Mouse (Mus musculus) kidney, embryonic 16.5 days (tissue): Measurements from ENCODE around the gene Mag. TPM values are rescaled to one million over a fixed set of nuclear protein-coding genes. Genes with fewer than 3 reads are reported as not detected.
"Not testable (repeated sequence)": the region's sequence is repeated elsewhere in the genome, so short reads cannot be mapped to it uniquely, and the experiment has no call there.

Experiments used
- ATAC-seq: fragments of 200-750 bp; cut with Nextera tagmentation; 2 replicates; pipeline ENCODE4 v1.8.0; 2017; ENCODE audit warnings: moderate TSS enrichment; ENCODE audit not compliant: low FRiP score, low TSS enrichment
- H3K27ac ChIP-seq: fragments of 300-500 bp; sonication (generic); 2 replicates; pipeline ENCODE4 v1.5.1; 2014; ENCODE audit warnings: low read length
- H3K27me3 ChIP-seq: fragments of 300-500 bp; sonication (generic); 2 replicates; pipeline ENCODE4 v1.6.1; 2014; ENCODE audit warnings: low read length, control low read depth, mixed read lengths; ENCODE audit not compliant: insufficient read depth
- H3K36me3 ChIP-seq: fragments of 300-500 bp; sonication (generic); 2 replicates; pipeline ENCODE4 v1.6.1; 2014; ENCODE audit warnings: low read length, control low read depth, mixed read lengths; ENCODE audit not compliant: insufficient read depth
- H3K4me1 ChIP-seq: fragments of 300-500 bp; sonication (generic); 2 replicates; pipeline ENCODE4 v1.6.1; 2014; ENCODE audit warnings: low read length, control low read depth, mixed read lengths; ENCODE audit not compliant: insufficient read depth
- H3K4me2 ChIP-seq: fragments of 300-500 bp; sonication (generic); replicated peaks from 2 replicates; pipeline ENCODE4 v1.6.1; 2014; ENCODE audit warnings: low read depth, low read length
- H3K4me3 ChIP-seq: fragments of 300-500 bp; sonication (generic); 2 replicates; pipeline ENCODE4 v1.5.1; 2014; ENCODE audit warnings: mild to moderate bottlenecking, low read length
- H3K9ac ChIP-seq: fragments of 300-500 bp; sonication (generic); replicated peaks from 2 replicates; pipeline ENCODE4 v1.6.1; 2014; ENCODE audit warnings: low read length
- H3K9me3 ChIP-seq: fragments of 300-500 bp; sonication (generic); 2 replicates; pipeline ENCODE4 v1.6.1; 2016; ENCODE audit warnings: low read length, control low read depth
- WGBS: fragments of 180-500 bp; shearing (Covaris S2); extraction: QIAGEN DNeasy Blood & Tissue Kit; methylation state at CpG from one replicate; pipeline ENCODE4 v1.1.7; 2014; 5-methylcytosine and 5-hydroxymethylcytosine counted together
- polyA plus RNA-seq: library from polyadenylated mRNA; unstranded; fragments of >200 nt; fragmentation: Nextera tagmentation; extraction: Ambion mirVana; gene quantifications from 2 replicates; pipeline ENCODE4 v1.2.1, GENCODE M21; 2015

The Mag gene
- polyA plus RNA-seq, 1 experiment from 2014 or later: 0.74 TPM

- H3K27ac ChIP-seq: no peak within 1 kb of the TSS
- H3K36me3 ChIP-seq: peaks cover 10% of the 10 kb centered on the region
- H3K9ac ChIP-seq: no peak within 1 kb of the TSS
- H3K27me3 ChIP-seq: no peaks in the 10 kb centered on the region
- H3K4me3 ChIP-seq: no peak within 1 kb of the TSS
- H3K4me2 ChIP-seq: no peak within 1 kb of the TSS
- no peak for ATAC-seq
- no peaks in the 10 kb centered on the region for H3K4me1 ChIP-seq
- H3K9me3 ChIP-seq: no peaks in the 10 kb centered on the region
- WGBS: 71% methylated on average over 9 of the region's 9 CpGs
Measured at GRCm38 (mm10) chr7:30943909-30944635, 29.4 kb upstream of the Mag start, which contains the start of gene Hamp. Gene Hamp (minus strand): TSS chr7:30944032.

GRCm38 (mm10) chr7:30942365-30942764, 27.7 kb upstream of the Mag start:
- H3K4me2 ChIP-seq, H3K27ac ChIP-seq, ATAC-seq, H3K4me1 ChIP-seq, H3K9me3 ChIP-seq, H3K27me3 ChIP-seq, H3K9ac ChIP-seq, H3K4me3 ChIP-seq, H3K36me3 ChIP-seq: not testable (repeated sequence)
- WGBS: 46% methylated on average over 3 of the region's 3 CpGs

DNA sequence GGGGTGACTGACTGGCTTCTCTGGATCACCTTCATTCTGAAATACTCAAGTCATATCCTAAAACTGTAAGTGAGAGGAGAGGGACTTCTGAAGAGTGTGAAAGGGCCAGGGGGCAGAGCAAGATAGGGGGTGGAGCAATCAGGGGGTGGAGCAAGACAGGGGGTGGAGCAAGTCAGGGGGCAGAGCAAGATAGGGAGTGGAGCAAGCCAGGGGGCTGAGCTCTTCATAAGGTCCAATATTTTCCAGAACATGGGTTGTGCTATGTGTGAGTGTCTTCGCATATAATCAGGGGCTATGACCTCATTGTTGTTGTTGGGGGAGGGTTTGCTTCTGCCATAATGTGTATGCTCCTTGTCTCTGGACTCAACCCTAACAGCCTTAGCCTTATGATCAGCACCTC, 25.4 kb upstream of the Mag start:
- not testable (repeated sequence) for H3K4me1 ChIP-seq, H3K27me3 ChIP-seq, H3K4me2 ChIP-seq, H3K27ac ChIP-seq, H3K9ac ChIP-seq, H3K4me3 ChIP-seq, H3K9me3 ChIP-seq, H3K36me3 ChIP-seq, ATAC-seq
- WGBS: 88% methylated on average over 1 of the region's 1 CpGs

DNA sequence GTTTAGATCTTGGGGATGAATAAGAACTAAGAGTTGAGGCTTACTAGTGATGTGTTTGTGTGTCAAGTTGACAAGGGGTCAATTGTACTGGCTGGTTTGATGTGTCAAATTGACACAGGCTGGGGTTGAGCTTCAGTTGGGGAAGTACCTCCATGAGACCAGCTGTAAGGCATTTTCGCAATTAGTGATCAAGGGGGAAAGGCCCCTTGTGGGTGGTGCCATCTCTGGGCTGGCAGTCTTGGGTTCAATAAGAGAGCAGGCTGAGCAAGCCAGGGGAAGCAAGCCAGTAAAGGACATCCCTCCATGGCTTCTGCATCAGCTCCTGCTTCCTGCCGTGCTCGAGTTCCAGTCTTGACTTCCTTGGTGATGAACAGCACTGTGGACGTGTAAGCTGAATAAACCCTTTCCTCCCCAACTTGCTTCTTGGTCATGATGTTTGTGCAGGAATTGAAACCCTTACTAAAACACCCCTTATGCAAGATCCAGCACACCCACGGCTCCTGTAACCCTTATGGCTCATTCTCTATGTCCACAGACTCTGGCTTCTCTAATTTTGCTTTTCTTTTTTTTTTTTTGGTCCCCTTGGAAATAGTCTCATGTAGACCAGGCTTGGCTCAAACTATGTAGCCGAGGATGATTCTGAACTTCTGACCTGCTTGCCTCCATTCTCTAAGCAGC, 20.9 kb upstream of the Mag start:
- H3K4me1 ChIP-seq, H3K9ac ChIP-seq, H3K4me2 ChIP-seq, H3K27me3 ChIP-seq, H3K27ac ChIP-seq, H3K9me3 ChIP-seq, H3K4me3 ChIP-seq, H3K36me3 ChIP-seq, ATAC-seq: not testable (repeated sequence)
- 60% methylated on average over 6 of the region's 6 CpGs for WGBS

GRCm38 (mm10) chr7:30924581-30924980, 9.9 kb upstream of the Mag start, which contains the start of gene Hamp2:
Gene Hamp2 (minus strand): TSS chr7:30924681.
- not testable (repeated sequence) for H3K9ac ChIP-seq, H3K9me3 ChIP-seq, H3K4me3 ChIP-seq, H3K27ac ChIP-seq, H3K4me2 ChIP-seq, H3K27me3 ChIP-seq, H3K4me1 ChIP-seq, ATAC-seq, H3K36me3 ChIP-seq
- WGBS: 86% methylated on average over 2 of the region's 2 CpGs

GRCm38 (mm10) chr7:30924071-30924470, 9.4 kb upstream of the Mag start:
- Histone ChIP-seq H3K9ac (no peak overlapping the region), H3K27me3 (no peaks in the 10 kb centered on the region), H3K36me3 (no peaks in the 10 kb centered on the region), H3K27ac (no peak overlapping the region), H3K4me2 (no peak overlapping the region), H3K9me3 (no peaks in the 10 kb centered on the region), H3K4me1 (no peaks in the 10 kb centered on the region), H3K4me3 (no peak overlapping the region)
- 65% methylated on average over 3 of the region's 3 CpGs for WGBS
- no peak for ATAC-seq

DNA sequence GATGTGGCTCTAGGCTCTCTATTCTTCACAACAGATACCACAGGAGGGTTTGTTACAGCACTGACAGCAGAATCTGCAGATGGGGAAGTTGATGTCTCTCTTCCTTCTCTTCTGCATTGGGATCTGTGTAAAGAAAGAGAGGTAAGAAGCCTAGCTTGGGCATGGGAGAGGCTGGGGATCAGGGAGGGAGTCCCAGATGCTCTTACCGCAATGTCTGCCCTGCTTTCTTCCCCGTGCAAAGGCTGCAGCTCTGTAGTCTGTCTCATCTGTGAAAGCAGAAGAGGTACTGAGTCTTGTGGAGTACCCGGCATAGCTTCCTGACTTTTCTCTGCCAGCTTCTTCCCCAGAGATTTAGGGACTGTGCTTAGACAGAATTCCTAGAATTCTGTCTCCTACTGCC, 7.8 kb upstream of the Mag start:
- ATAC-seq: not testable (repeated sequence)

DNA sequence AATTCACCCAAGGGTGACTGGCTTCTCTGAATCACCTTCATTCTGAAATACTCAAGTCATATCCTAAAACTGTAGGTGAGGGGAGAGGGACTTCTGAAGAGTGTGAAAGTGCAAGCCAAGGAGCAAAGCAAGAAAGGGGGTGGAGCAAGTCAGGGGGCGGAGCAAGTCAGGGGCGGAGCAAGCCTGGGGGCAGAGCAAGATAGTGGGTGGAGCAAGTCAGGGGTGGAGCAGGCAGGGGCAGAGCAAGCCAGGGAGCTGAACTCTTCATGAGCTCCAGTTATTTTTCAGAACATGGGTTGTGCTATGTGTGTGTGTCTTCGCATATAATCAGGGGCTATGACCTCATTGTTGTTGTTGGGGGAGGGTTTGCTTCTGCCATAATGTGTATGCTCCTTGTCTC, 5.5 kb upstream of the Mag start:
- 56% methylated on average over 3 of the region's 3 CpGs for whole genome bisulfite sequencing
- no peak overlapping the region for H3K4me2 ChIP-seq

More for the DNA sequence above, 7.8 kb upstream of the Mag start:
- not testable (repeated sequence) for H3K9ac ChIP-seq, H3K27ac ChIP-seq, H3K9me3 ChIP-seq, H3K36me3 ChIP-seq, H3K4me2 ChIP-seq, H3K27me3 ChIP-seq, H3K4me3 ChIP-seq, H3K4me1 ChIP-seq
- WGBS: 67% methylated on average over 3 of the region's 3 CpGs

GRCm38 (mm10) chr7:30917219-30917618, 2.5 kb upstream of the Mag start:
- WGBS: 51% methylated on average over 4 of the region's 4 CpGs
- Histone ChIP-seq H3K4me1 (no peaks in the 10 kb centered on the region), H3K9me3 (no peaks in the 10 kb centered on the region), H3K9ac (no peak overlapping the region; the same call in 1 of the 2 replicates), H3K4me2 (no peak overlapping the region), H3K4me3 (no peak overlapping the region), H3K36me3 (no peaks in the 10 kb centered on the region), H3K27me3 (no peaks in the 10 kb centered on the region), H3K27ac (no peak overlapping the region)
- ATAC-seq: no peak

More for the DNA sequence above, 5.5 kb upstream of the Mag start:
- ATAC-seq: no peak
- Histone ChIP-seq H3K9ac (no peak overlapping the region), H3K4me1 (no peaks in the 10 kb centered on the region), H3K9me3 (no peaks in the 10 kb centered on the region), H3K36me3 (no peaks in the 10 kb centered on the region), H3K4me3 (no peak overlapping the region), H3K27me3 (no peaks in the 10 kb centered on the region), H3K27ac (no peak overlapping the region)

DNA sequence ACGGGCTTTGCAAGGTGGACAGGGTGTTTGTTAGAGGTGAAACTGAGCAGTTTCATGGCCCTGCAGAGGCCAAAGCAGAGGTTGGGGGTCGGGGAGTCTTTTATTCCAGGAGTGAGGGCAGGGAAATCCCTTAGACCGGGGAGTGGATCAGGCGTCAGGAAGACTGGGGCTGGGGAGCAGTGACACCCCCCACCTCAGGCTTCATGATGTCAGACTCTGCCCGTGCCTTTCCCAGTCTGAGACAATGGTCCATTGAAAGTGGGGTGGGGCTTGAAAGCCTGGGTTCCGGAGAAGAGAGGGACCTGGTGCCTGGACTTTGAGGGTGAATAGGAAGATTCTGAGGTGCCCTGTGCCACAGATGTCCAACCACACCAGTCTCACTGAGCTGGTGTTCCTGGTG, 2.0 kb upstream of the Mag start:
- Histone ChIP-seq H3K9me3 (no peaks in the 10 kb centered on the region), H3K4me3 (no peak overlapping the region), H3K4me1 (no peaks in the 10 kb centered on the region), H3K9ac (no peak overlapping the region), H3K27me3 (no peaks in the 10 kb centered on the region), H3K27ac (no peak overlapping the region), H3K4me2 (no peak overlapping the region), H3K36me3 (no peaks in the 10 kb centered on the region)
- WGBS: 34% methylated on average over 6 of the region's 6 CpGs
- no peak for ATAC-seq
